In the genomic region with DNA sequence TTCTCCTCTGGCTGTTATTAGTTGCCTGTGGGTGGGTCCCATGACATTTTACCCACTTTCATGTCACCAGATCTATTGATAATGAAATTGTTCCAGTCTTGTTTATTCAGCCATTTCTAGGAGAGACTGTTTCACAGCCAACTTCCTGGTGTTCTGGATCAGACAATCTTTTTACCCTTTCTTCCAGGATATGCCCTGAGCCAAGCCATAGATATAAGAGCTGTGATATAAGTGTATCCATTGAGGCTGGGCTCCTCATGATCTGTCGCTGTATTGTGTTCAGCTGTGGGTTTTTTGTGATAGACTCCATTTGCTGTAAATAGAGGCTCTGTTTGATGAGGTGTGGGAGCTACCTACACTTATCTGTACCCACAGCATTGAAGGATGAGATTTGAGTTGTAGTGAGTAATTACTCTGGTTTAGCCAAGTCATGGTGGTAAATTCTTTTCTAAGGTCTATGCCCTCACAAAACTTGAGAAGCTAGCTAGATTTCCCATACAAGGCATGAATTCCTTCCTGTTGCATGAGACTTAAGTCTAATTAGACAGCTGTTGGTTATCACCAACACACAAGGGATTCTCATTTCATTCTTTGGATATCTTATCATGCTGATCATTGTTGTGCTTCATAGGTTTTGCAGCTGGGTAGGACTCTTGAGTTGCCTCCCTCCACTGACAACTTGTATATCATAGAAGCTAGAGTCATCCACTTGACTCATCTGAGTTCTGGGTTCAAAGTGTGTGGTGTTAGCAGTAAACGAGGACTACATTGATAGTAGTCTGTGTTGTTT, we compare ENCODE assay signal across 23 mouse cellular contexts.
DNase-seq lines count a peak whose midpoint lies in the region; ATAC-seq and TF ChIP-seq lines count a peak whose summit lies in the region.
"Had no signal": no experiment of that assay in that cellular context is flagged by ENCODE, and none has a peak within 500 bp of the region (broad histone marks: within the 10 kb centered on the region; RNA-seq: fewer than 3 reads in every experiment).

No protein-coding gene starts in this region.

- no peak overlapping the region for H3K27ac ChIP-seq in lung, embryonic 16.5 days (ENCODE audit: low read length)
- H3K27ac ChIP-seq in small intestine, adult 2 months (ENCODE audit: insufficient read depth, low read depth, low read length), result 0 out of 2 replicates have a peak overlapping the region, but pooled peaks have one; percentile 27
- H3K27ac ChIP-seq: forebrain, embryonic 10.5 days; forebrain, embryonic 13.5 days; heart, adult 2 months; heart, embryonic 10.5 days; heart, embryonic 13.5 days; hindbrain, embryonic 15.5 days had no signal

- H3K4me3 ChIP-seq in lung, embryonic 16.5 days (ENCODE audit: low read length), result no peak overlapping the region
- H3K4me3 ChIP-seq in C2C12 (ENCODE audit: insufficient read depth, poor library complexity, severe bottlenecking), result no peak overlapping the region
- no peak overlapping the region for H3K4me3 ChIP-seq in small intestine, adult 2 months (ENCODE audit: low read depth, low read length)
- H3K4me3 ChIP-seq: forebrain, embryonic 10.5 days; forebrain, embryonic 13.5 days; heart, adult 2 months; heart, embryonic 10.5 days; heart, embryonic 13.5 days; hindbrain, embryonic 15.5 days had no signal

- ATAC-seq in lung, embryonic 16.5 days (ENCODE audit: low read depth), result peak; percentile 56
- ATAC-seq: forebrain, embryonic 13.5 days; forebrain, embryonic 16.5 days had no signal

- no peaks in the 10 kb centered on the region for H3K79me3 ChIP-seq in C2C12 (ENCODE audit: low read depth)

- no peak overlapping the region for H3ac ChIP-seq in C2C12 (ENCODE audit: control insufficient read depth, insufficient read length, low read depth)

- intact Hi-C loops in left cerebral cortex, postnatal 14 days (cut with DNase I), result no loop called here

- H3K79me2 ChIP-seq in C2C12 (ENCODE audit: control insufficient read depth, insufficient read depth), result no peaks in the 10 kb centered on the region

- no peaks in the 10 kb centered on the region for H3K27me3 ChIP-seq in lung, embryonic 16.5 days (ENCODE audit: control insufficient read depth, insufficient read depth, low read depth, low read length)
- no peaks in the 10 kb centered on the region for H3K27me3 ChIP-seq in C2C12 (ENCODE audit: control insufficient read depth, insufficient read depth, insufficient read length)
- H3K27me3 ChIP-seq in small intestine, adult 2 months (ENCODE audit: control insufficient read depth, insufficient read depth, low read length), result no peaks in the 10 kb centered on the region
- H3K27me3 ChIP-seq: CH12.LX; forebrain, embryonic 13.5 days; heart, embryonic 13.5 days; hindbrain, embryonic 15.5 days had no signal

- H3K4me1 ChIP-seq in lung, embryonic 16.5 days (replicated peaks; ENCODE audit: control insufficient read depth, insufficient read depth, low read length), result no peaks in the 10 kb centered on the region
- H3K4me1 ChIP-seq in small intestine, adult 2 months (ENCODE audit: control insufficient read depth, insufficient read depth, insufficient read length, low read length), result peaks cover 10% of the 10 kb centered on the region; the same call in 1 of the 2 replicates
- H3K4me1 ChIP-seq: forebrain, embryonic 10.5 days; forebrain, embryonic 13.5 days; heart, embryonic 10.5 days; hindbrain, embryonic 15.5 days had no signal

- no peak overlapping the region for H3K9ac ChIP-seq in lung, embryonic 16.5 days (ENCODE audit: low read length)
- H3K9ac ChIP-seq: forebrain, embryonic 13.5 days; heart, embryonic 13.5 days; hindbrain, embryonic 15.5 days had no signal

- TF ChIP-seq CTCF in C2C12 (IDR thresholded peaks at IDR 0.05; ENCODE audit: control insufficient read depth, insufficient read depth, insufficient read length), result no peak
- TF ChIP-seq CTCF in small intestine, adult 2 months (IDR thresholded peaks at IDR 0.05; ENCODE audit: extremely low read depth, insufficient read length, insufficient replicate concordance, low read depth, low read length), result no peak

- DNase-seq in lung, postnatal 36 days, result no peak
- DNase-seq in left cerebral cortex, postnatal 14 days (ENCODE audit: low spot score in 2 of 2), result no peak
- DNase-seq in adrenal gland, adult 8-10 months, result no peak
- DNase-seq: adrenal gland, postnatal 10 days; adrenal gland, postnatal 36 days; cerebellum, adult 18-20 months; cerebellum, adult 9-10 months; cerebellum, postnatal 14 days; gastrocnemius, postnatal 10 days; gastrocnemius, postnatal 36 days; heart, adult 2 months; heart, postnatal 14 days; heart, postnatal 4 days had no signal

- TF ChIP-seq POLR2A in small intestine, adult 2 months (IDR thresholded peaks at IDR 0.05; ENCODE audit: low read depth, low read length), result no peak

- no peak overlapping the region for H3K4me2 ChIP-seq in lung, embryonic 16.5 days (ENCODE audit: low read depth, low read length)
- H3K4me2 ChIP-seq: forebrain, embryonic 13.5 days; heart, embryonic 13.5 days; hindbrain, embryonic 15.5 days had no signal

- no peaks in the 10 kb centered on the region for H3K9me3 ChIP-seq in lung, embryonic 16.5 days (ENCODE audit: control insufficient read depth, low read length)
- H3K9me3 ChIP-seq: forebrain, embryonic 13.5 days; heart, embryonic 10.5 days; heart, embryonic 13.5 days; hindbrain, embryonic 15.5 days had no signal

- no peaks in the 10 kb centered on the region for H3K36me3 ChIP-seq in lung, embryonic 16.5 days (ENCODE audit: control insufficient read depth, insufficient read depth, low read length)
- H3K36me3 ChIP-seq in C2C12 (ENCODE audit: control insufficient read depth, insufficient read depth), result no peaks in the 10 kb centered on the region
- no peaks in the 10 kb centered on the region for H3K36me3 ChIP-seq in small intestine, adult 2 months (ENCODE audit: control insufficient read depth, insufficient read depth, low read length)
- H3K36me3 ChIP-seq: forebrain, embryonic 10.5 days; heart, embryonic 10.5 days; heart, embryonic 13.5 days; hindbrain, embryonic 15.5 days had no signal

- WGBS in lung, embryonic 16.5 days, result 64% methylated on average over 2 of the region's 2 CpGs
- WGBS in small intestine, adult 2 months, result 68% methylated on average over 2 of the region's 2 CpGs

TF ChIP-seq in C2C12, 6 proteins besides CTCF, POLR2A, EP300 and RAD21:
- TF ChIP-seq CEBPB (IDR thresholded peaks at IDR 0.05; ENCODE audit: low read depth) (no peak), MYOD1 (IDR thresholded peaks at IDR 0.05; ENCODE audit: control insufficient read depth, insufficient read length, low read depth) (peak; percentile 75)
